1 mouse cellular context compared by ENCODE assay signal in the genomic region with DNA sequence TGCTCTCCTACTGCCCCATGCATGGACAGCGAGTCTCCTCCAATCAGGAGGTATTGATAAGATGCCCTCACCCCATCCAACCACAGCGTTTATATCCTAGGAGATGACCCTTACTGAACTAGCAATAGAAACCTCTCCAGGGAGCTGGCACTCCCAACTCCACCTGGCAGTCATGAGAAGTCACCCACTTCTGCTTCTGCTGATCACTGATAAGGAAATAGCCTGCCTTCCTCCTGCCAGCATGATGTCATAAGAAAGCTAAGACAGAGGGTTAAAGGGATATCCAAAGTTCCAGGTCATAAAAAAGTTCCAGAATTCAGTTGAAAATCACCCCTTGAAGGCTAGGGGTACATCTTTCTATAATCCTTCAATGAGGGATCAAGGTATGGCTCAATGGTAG.
TF ChIP-seq lines count a peak whose summit lies in the region.

No protein-coding gene starts in this region.

TF ChIP-seq in MEL, 35 proteins besides CTCF, POLR2A, EP300 and RAD21:
- TF ChIP-seq USF1 (IDR thresholded peaks at IDR 0.05; ENCODE audit: low read depth, low read length) (no peak), POLR2AphosphoS5 (IDR thresholded peaks at IDR 0.05; ENCODE audit: borderline replicate concordance, low read depth, low read length) (no peak), CHD2 (IDR thresholded peaks at IDR 0.05; ENCODE audit: low read length) (no peak), MEF2A (IDR thresholded peaks at IDR 0.05; ENCODE audit: extremely low read depth, insufficient replicate concordance, low read depth, low read length, poor library complexity, severe bottlenecking) (no peak), TBP (IDR thresholded peaks at IDR 0.05; ENCODE audit: low read depth, low read length) (no peak), HCFC1 (IDR thresholded peaks at IDR 0.05; ENCODE audit: low read depth, low read length) (no peak), SIN3A (IDR thresholded peaks at IDR 0.05; ENCODE audit: low read length) (peak; percentile 80), NELFE (IDR thresholded peaks at IDR 0.05; ENCODE audit: low read depth, low read length) (peak; percentile 40), MAFK (IDR thresholded peaks at IDR 0.05; ENCODE audit: borderline replicate concordance, low read depth, low read length) (no peak), ZMIZ1 (IDR thresholded peaks at IDR 0.05; ENCODE audit: low read depth, low read length) (no peak), TAL1 (IDR thresholded peaks at IDR 0.05; ENCODE audit: low read length) (peak; percentile 84), SMC3 (IDR thresholded peaks at IDR 0.05; ENCODE audit: low read depth, low read length) (no peak), ELF1 (IDR thresholded peaks at IDR 0.05; ENCODE audit: low read depth, low read length) (peak; percentile 37; the same call in 1 of the 2 replicates), MAZ (IDR thresholded peaks at IDR 0.05; ENCODE audit: low read depth, low read length) (peak; percentile 36; the same call in 1 of the 2 replicates), ETS1 (IDR thresholded peaks at IDR 0.05; ENCODE audit: low read depth, low read length) (peak; percentile 99), MXI1 (IDR thresholded peaks at IDR 0.05; ENCODE audit: low read depth, low read length) (peak; percentile 36; the same call in 1 of the 2 replicates), GATA1 (IDR thresholded peaks at IDR 0.05; ENCODE audit: low read depth, low read length) (peak; percentile 88), CHD1 (IDR thresholded peaks at IDR 0.05; ENCODE audit: low read depth, low read length) (no peak), GABPA (IDR thresholded peaks at IDR 0.05; ENCODE audit: low read depth, low read length) (no peak), UBTF (IDR thresholded peaks at IDR 0.05; ENCODE audit: borderline replicate concordance, insufficient read depth, low read depth, low read length) (no peak), ZC3H11A (IDR thresholded peaks at IDR 0.05; ENCODE audit: low read depth, low read length) (peak; percentile 13; the same call in 1 of the 2 replicates), BHLHE40 (IDR thresholded peaks at IDR 0.05; ENCODE audit: borderline replicate concordance, low read depth, low read length) (peak; percentile 67; the same call in 1 of the 2 replicates), NRF1 (IDR thresholded peaks at IDR 0.05; ENCODE audit: insufficient read depth, low read depth, low read length, poor library complexity, severe bottlenecking) (no peak), ZNF384 (IDR thresholded peaks at IDR 0.05; ENCODE audit: low read depth, low read length) (no peak), MYC (IDR thresholded peaks at IDR 0.05; ENCODE audit: low read depth, low read length) (peak; percentile 67), TCF12 (IDR thresholded peaks at IDR 0.05; ENCODE audit: low read depth, low read length) (peak; percentile 87), KAT2A (conservative IDR thresholded peaks at IDR 0.05; ENCODE audit: low read depth, low read length) (no peak), RCOR1 (IDR thresholded peaks at IDR 0.05; ENCODE audit: low read depth, low read length) (peak; percentile 71), E2F4 (IDR thresholded peaks at IDR 0.05; ENCODE audit: borderline replicate concordance, low read depth, low read length) (no peak), POLR2AphosphoS2 (IDR thresholded peaks at IDR 0.05; ENCODE audit: low read length) (no peak), ZKSCAN1 (IDR thresholded peaks at IDR 0.05; ENCODE audit: low read depth, low read length) (no peak), MAX (IDR thresholded peaks at IDR 0.05; ENCODE audit: low read length) (0 out of 2 replicates have a peak, but pooled peaks have one; percentile 26), MYB (IDR thresholded peaks at IDR 0.05; ENCODE audit: low read depth, low read length) (no peak), JUND (IDR thresholded peaks at IDR 0.05; ENCODE audit: low read depth, low read length) (0 out of 2 replicates have a peak, but pooled peaks have one; percentile 29), USF2 (IDR thresholded peaks at IDR 0.05; ENCODE audit: borderline replicate concordance in 1 of 2, insufficient read depth in 1 of 2, low read depth in 1 of 2, low read length in 2 of 2) (no peak)
